8 mouse cellular contexts compared by ENCODE assay signal in the genomic region with DNA sequence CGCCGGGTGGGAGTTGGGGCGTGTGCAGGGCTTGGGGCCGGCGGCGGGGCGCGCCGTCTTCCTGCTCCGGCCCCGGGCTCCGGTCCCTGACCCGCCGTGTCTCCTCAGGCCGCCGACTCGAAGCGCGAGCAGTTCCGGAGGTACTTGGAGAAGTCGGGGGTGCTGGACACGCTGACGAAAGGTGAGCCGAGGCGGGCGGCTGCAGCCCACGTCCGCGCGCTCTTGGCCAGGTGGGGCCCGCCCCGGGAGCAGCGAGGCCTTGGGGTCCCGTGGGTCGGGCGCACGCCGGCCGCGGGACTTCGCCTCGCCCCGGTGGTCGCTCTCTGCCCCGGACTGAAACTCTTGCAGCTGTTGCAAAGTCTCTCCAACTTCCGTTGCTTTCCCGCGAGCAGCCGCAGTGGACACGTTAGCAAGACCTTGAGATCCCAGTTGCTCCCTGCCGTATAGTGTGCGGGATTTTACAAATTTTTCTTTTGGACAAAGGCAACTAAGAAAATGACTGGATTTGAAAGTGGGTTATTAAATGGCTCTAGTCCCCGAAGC. TPM values are rescaled to one million over a fixed set of nuclear protein-coding genes. Genes with fewer than 3 reads are reported as not detected.
A peak's percentile ranks its signal among the peaks of the same experiment; 100 is the strongest.
DNase-seq lines count a peak whose midpoint lies in the region; ATAC-seq and TF ChIP-seq lines count a peak whose summit lies in the region.

No protein-coding gene starts in this region.

- no peaks in the 10 kb centered on the region for H3K27me3 ChIP-seq in heart, embryonic 14.5 days (ENCODE audit: control insufficient read depth, insufficient read depth, low read length)
- H3K27me3 ChIP-seq in ES-Bruce4 (ENCODE audit: control insufficient read depth, insufficient read depth, low read length, poor library complexity, severe bottlenecking), result no peaks in the 10 kb centered on the region
- H3K27me3 ChIP-seq in forebrain, embryonic 10.5 days (ENCODE audit: poor library complexity, severe bottlenecking), result no peaks in the 10 kb centered on the region
- H3K27me3 ChIP-seq in liver, embryonic 14.5 days (ENCODE audit: control insufficient read depth, insufficient read depth, low read length), result no peaks in the 10 kb centered on the region

- H3K4me3 ChIP-seq in heart, embryonic 14.5 days (ENCODE audit: control insufficient read depth in 1 of 2, insufficient read depth in 1 of 2, low read depth in 1 of 2, low read length in 2 of 2), result peak overlapping the region; percentile 71 to 83
- peak overlapping the region; percentile 77 for H3K4me3 ChIP-seq in ES-Bruce4 (ENCODE audit: low read depth, low read length)
- H3K4me3 ChIP-seq in forebrain, embryonic 10.5 days, result peak overlapping the region; percentile 73
- peak overlapping the region; percentile 87 to 93 for H3K4me3 ChIP-seq in liver, embryonic 14.5 days (ENCODE audit: insufficient read depth in 1 of 2, low read depth in 2 of 2, low read length in 2 of 2)

- H3K27ac ChIP-seq in heart, embryonic 14.5 days (replicated peaks in 1 of 2; ENCODE audit: control insufficient read depth in 1 of 2, insufficient read depth in 1 of 2, low read depth in 2 of 2, low read length in 2 of 2), result peak overlapping the region; percentile 72 to 74
- no peak overlapping the region for H3K27ac ChIP-seq in ES-Bruce4 (ENCODE audit: insufficient read depth, low read length)
- peak overlapping the region; percentile 87 for H3K27ac ChIP-seq in forebrain, embryonic 10.5 days
- peak overlapping the region; percentile 67 for H3K27ac ChIP-seq in liver, embryonic 14.5 days

- no peak for TF ChIP-seq EP300 in ES-Bruce4 (IDR thresholded peaks at IDR 0.05; ENCODE audit: insufficient read depth, low read depth, low read length)
- TF ChIP-seq EP300 in liver, embryonic 14.5 days (IDR thresholded peaks at IDR 0.05; ENCODE audit: low read depth), result no peak

- no peak for DNase-seq in heart, adult 8-10 months (ENCODE audit: low spot score)
- DNase-seq in forebrain, embryonic 10.5 days (ENCODE audit: extremely low spot score, low spot score), result no peak
- DNase-seq in liver, embryonic 14.5 days (ENCODE audit: low read depth in 3 of 3, low spot score in 3 of 3), result no peak
- DNase-seq in urinary bladder, postnatal 36 days (ENCODE audit: low spot score in 2 of 2), result no peak
- no peak for DNase-seq in adrenal gland, postnatal 4 days (ENCODE audit: low spot score in 2 of 2)
- no peak for DNase-seq in right cerebral cortex, postnatal 14 days

- no peaks in the 10 kb centered on the region for H3K9me3 ChIP-seq in heart, embryonic 14.5 days (ENCODE audit: control insufficient read depth, low read length)
- H3K9me3 ChIP-seq in ES-Bruce4 (replicated peaks; ENCODE audit: control insufficient read depth, insufficient read depth, low read length, poor library complexity, severe bottlenecking), result no peaks in the 10 kb centered on the region
- H3K9me3 ChIP-seq in forebrain, embryonic 10.5 days, result no peaks in the 10 kb centered on the region
- H3K9me3 ChIP-seq in liver, embryonic 14.5 days (ENCODE audit: control insufficient read depth, low read length), result no peaks in the 10 kb centered on the region

- TF ChIP-seq POLR2A in ES-Bruce4 (IDR thresholded peaks at IDR 0.05; ENCODE audit: insufficient read depth, low read length), result no peak

- no peak for ATAC-seq in heart, embryonic 14.5 days (ENCODE audit: insufficient number of reproducible peaks, insufficient read depth, low FRiP score, low read depth)
- ATAC-seq in liver, embryonic 14.5 days (ENCODE audit: insufficient read depth), result peak; percentile 55

- TF ChIP-seq CTCF in ES-Bruce4 (IDR thresholded peaks at IDR 0.05; ENCODE audit: low read depth, low read length), result no peak
- no peak for TF ChIP-seq CTCF in liver, embryonic 14.5 days (IDR thresholded peaks at IDR 0.05; ENCODE audit: low read depth)

- H3K36me3 ChIP-seq in heart, embryonic 14.5 days (ENCODE audit: control insufficient read depth, insufficient read depth, low read length), result peaks cover 18% of the 10 kb centered on the region
- peaks cover 6% of the 10 kb centered on the region for H3K36me3 ChIP-seq in ES-Bruce4 (ENCODE audit: control insufficient read depth, insufficient read depth, low read length, poor library complexity, severe bottlenecking)
- peaks cover 25% of the 10 kb centered on the region for H3K36me3 ChIP-seq in forebrain, embryonic 10.5 days (replicated peaks)
- H3K36me3 ChIP-seq in liver, embryonic 14.5 days (replicated peaks; ENCODE audit: control insufficient read depth, insufficient read depth, low read depth), result peaks cover 2% of the 10 kb centered on the region; the same call in 1 of the 2 replicates

- WGBS in heart, embryonic 14.5 days, result under 1% methylated on average over 46 of the region's 53 CpGs
- WGBS in forebrain, embryonic 10.5 days, result under 1% methylated on average over 46 of the region's 53 CpGs
- under 1% methylated on average over 52 of the region's 53 CpGs for WGBS in liver, embryonic 14.5 days (ENCODE audit: insufficient replicate concordance)

- peak overlapping the region; percentile 71 for H3K4me2 ChIP-seq in heart, embryonic 14.5 days (ENCODE audit: low read length)
- peak overlapping the region; percentile 90 for H3K4me2 ChIP-seq in liver, embryonic 14.5 days (ENCODE audit: low read depth)

- H3K4me1 ChIP-seq in heart, embryonic 14.5 days (ENCODE audit: control insufficient read depth in 2 of 2, insufficient read depth in 2 of 2, low read length in 2 of 2), result peaks cover 0 to 19% of the 10 kb centered on the region in 2 experiments; a peak in 2 of 4 replicates
- H3K4me1 ChIP-seq in ES-Bruce4 (ENCODE audit: control insufficient read depth, insufficient read depth, low read length), result no peaks in the 10 kb centered on the region
- H3K4me1 ChIP-seq in forebrain, embryonic 10.5 days, result peaks cover 35% of the 10 kb centered on the region
- H3K4me1 ChIP-seq in liver, embryonic 14.5 days (replicated peaks; ENCODE audit: control insufficient read depth in 2 of 2, insufficient read depth in 2 of 2, low read length in 1 of 2), result peaks cover 7 to 15% of the 10 kb centered on the region in 2 experiments

- H3K9ac ChIP-seq in heart, embryonic 14.5 days (ENCODE audit: low read length), result peak overlapping the region; percentile 77
- peak overlapping the region; percentile 62 for H3K9ac ChIP-seq in ES-Bruce4 (ENCODE audit: low read depth, poor library complexity, severe bottlenecking)
- peak overlapping the region; percentile 90 for H3K9ac ChIP-seq in liver, embryonic 14.5 days (replicated peaks)

RNA-seq across cellular contexts. Expression of a gene that starts 0.6 kb away (rescaled TPM):
- polyA plus RNA-seq in heart, embryonic 14.5 days (2014; fragmentation: Nextera tagmentation; extraction: Ambion mirVana), result 57.1 and 58.5 TPM in 2 replicates
- total RNA-seq in heart, adult 8-10 months (2022), result 10 to 100 TPM; 22.3 to 29.8 (median 24.3) TPM
- polyA plus RNA-seq in ES-Bruce4 (2011; ENCODE audit: insufficient read depth, insufficient read length, low read depth, missing spikeins), result 25.0 and 25.2 TPM in 2 replicates
- 65.7 and 67.7 TPM in 2 replicates for polyA plus RNA-seq in forebrain, embryonic 10.5 days (2016; fragmentation: Nextera tagmentation; extraction: Ambion mirVana)
- polyA plus RNA-seq in liver, embryonic 14.5 days (2012; rRNA removed), result 16.3 and 34.1 TPM in 2 replicates
- 61.0 and 65.8 TPM in 2 replicates for polyA plus RNA-seq in liver, embryonic 14.5 days (2014; fragmentation: Nextera tagmentation; extraction: Ambion mirVana)
- 10 to 100 TPM; 48.5 to 51.5 TPM for total RNA-seq in adrenal gland, postnatal 4 days (2021)

RNA-seq across cellular contexts. Expression of a gene that starts 12.0 kb away (rescaled TPM):
- 45.0 and 48.6 TPM in 2 replicates for polyA plus RNA-seq in heart, embryonic 14.5 days (2014; fragmentation: Nextera tagmentation; extraction: Ambion mirVana)
- total RNA-seq in heart, adult 8-10 months (2022), result 10 to 100 TPM; 35.4 to 44.9 (median 41.8) TPM
- 35.0 and 50.2 TPM in 2 replicates for polyA plus RNA-seq in ES-Bruce4 (2011; ENCODE audit: insufficient read depth, insufficient read length, low read depth, missing spikeins)
- polyA plus RNA-seq in forebrain, embryonic 10.5 days (2016; fragmentation: Nextera tagmentation; extraction: Ambion mirVana), result 34.2 and 34.9 TPM in 2 replicates
- 12.8 and 17.4 TPM in 2 replicates for polyA plus RNA-seq in liver, embryonic 14.5 days (2012; rRNA removed)
- 18.4 and 19.8 TPM in 2 replicates for polyA plus RNA-seq in liver, embryonic 14.5 days (2014; fragmentation: Nextera tagmentation; extraction: Ambion mirVana)
- 10 to 100 TPM; 69.0 to 70.6 TPM for total RNA-seq in adrenal gland, postnatal 4 days (2021)

RNA-seq across cellular contexts. Expression of a gene that starts 12.6 kb away (rescaled TPM):
- polyA plus RNA-seq in heart, embryonic 14.5 days (2014; fragmentation: Nextera tagmentation; extraction: Ambion mirVana), result not detected in 2 replicates
- not detected for total RNA-seq in heart, adult 8-10 months (2022)
- not detected in 2 replicates for polyA plus RNA-seq in ES-Bruce4 (2011; ENCODE audit: insufficient read depth, insufficient read length, low read depth, missing spikeins)
- polyA plus RNA-seq in forebrain, embryonic 10.5 days (2016; fragmentation: Nextera tagmentation; extraction: Ambion mirVana), result not detected in 2 replicates
- not detected in 2 replicates for polyA plus RNA-seq in liver, embryonic 14.5 days (2012; rRNA removed)
- not detected in 2 replicates for polyA plus RNA-seq in liver, embryonic 14.5 days (2014; fragmentation: Nextera tagmentation; extraction: Ambion mirVana)
- not detected for total RNA-seq in adrenal gland, postnatal 4 days (2021)

RNA-seq across cellular contexts. Expression of a gene that starts 45.7 kb away (rescaled TPM):
- polyA plus RNA-seq in heart, embryonic 14.5 days (2014; fragmentation: Nextera tagmentation; extraction: Ambion mirVana), result not detected in 2 replicates
- total RNA-seq in heart, adult 8-10 months (2022), result not detected
- not detected in 2 replicates for polyA plus RNA-seq in ES-Bruce4 (2011; ENCODE audit: insufficient read depth, insufficient read length, low read depth, missing spikeins)
- polyA plus RNA-seq in forebrain, embryonic 10.5 days (2016; fragmentation: Nextera tagmentation; extraction: Ambion mirVana), result not detected in 2 replicates
- polyA plus RNA-seq in liver, embryonic 14.5 days (2012; rRNA removed), result not detected in 2 replicates
- not detected in 2 replicates for polyA plus RNA-seq in liver, embryonic 14.5 days (2014; fragmentation: Nextera tagmentation; extraction: Ambion mirVana)
- total RNA-seq in adrenal gland, postnatal 4 days (2021), result not detected
